Mouse (Mus musculus): Measurements from ENCODE around the gene Rpf2.

Gene Rpf2

DNA sequence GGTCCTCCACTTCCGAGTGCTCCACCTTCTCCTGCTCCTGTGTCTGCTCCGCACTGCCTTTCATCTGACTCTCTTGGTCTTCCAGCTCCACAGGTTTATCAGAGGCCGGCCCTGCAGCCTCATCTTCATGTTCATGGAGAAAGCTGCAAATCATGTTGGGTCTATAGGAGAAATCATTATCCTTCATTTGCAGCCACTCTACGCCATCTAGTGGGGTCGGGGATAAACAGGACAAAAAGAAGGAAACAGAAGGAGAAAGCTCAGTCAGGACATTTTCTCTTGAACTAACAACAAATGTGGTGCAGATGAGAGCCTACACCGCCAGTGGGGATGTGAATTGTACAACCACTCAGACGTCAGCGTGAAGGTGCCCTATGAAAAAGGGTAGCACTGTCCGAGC lies 2.8 kb upstream of the Rpf2 start:
- DNase-seq (ENCODE audit: low read depth, low spot score), result no peak

GRCm38 (mm10) chr10:40247166-40247716 lies 405 bp upstream of the Rpf2 start:
- DNase-seq (ENCODE audit: low read depth, low spot score), result no peak

DNA sequence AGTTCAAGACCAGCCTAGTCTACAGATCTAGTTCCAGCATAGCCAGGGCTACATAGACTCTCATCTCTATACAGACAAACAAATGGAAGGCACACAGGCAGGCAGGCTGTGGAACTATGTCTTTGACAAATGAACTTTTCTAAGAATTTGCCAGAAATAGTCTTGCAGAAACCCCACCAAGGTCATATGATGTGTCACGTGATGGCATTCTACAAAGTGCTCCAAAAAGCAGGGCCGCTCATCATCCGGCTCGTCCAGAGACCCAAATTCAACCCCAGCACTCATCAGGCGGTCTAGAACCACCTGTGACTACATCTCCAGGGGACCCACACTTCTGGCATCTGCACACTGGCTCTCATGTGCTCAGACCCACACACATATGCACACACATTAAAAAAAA lies 9.0 kb downstream of the Rpf2 start:
- DNase-seq (ENCODE audit: low read depth, low spot score), result no peak

- no peak for DNase-seq (ENCODE audit: low read depth, low spot score)
Measured at GRCm38 (mm10) chr10:40233241-40233640, 13.6 kb downstream of the Rpf2 start.

- DNase-seq (ENCODE audit: low read depth, low spot score), result no peak
Measured at GRCm38 (mm10) chr10:40232442-40232841, 14.4 kb downstream of the Rpf2 start.

DNA sequence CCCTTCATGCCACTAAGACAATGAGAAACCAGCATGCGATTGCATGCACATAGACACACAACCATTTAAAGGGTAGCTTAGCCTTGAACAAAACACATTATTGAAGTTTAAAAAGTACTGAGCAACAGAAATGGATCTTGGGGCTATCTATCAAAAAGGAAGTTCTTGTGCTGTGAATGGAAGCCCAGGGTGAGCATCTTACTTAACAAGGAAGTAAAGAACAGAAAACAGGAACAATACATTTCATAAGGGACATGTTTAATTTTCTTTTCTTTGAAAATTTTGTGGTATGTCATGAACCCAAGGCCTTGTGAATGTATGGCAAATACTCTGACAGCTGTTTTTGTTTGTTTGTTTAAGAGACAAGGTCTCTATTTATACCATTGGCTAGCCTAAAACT lies 17.1 kb downstream of the Rpf2 start:
- no peak for DNase-seq (ENCODE audit: low read depth, low spot score)

DNA sequence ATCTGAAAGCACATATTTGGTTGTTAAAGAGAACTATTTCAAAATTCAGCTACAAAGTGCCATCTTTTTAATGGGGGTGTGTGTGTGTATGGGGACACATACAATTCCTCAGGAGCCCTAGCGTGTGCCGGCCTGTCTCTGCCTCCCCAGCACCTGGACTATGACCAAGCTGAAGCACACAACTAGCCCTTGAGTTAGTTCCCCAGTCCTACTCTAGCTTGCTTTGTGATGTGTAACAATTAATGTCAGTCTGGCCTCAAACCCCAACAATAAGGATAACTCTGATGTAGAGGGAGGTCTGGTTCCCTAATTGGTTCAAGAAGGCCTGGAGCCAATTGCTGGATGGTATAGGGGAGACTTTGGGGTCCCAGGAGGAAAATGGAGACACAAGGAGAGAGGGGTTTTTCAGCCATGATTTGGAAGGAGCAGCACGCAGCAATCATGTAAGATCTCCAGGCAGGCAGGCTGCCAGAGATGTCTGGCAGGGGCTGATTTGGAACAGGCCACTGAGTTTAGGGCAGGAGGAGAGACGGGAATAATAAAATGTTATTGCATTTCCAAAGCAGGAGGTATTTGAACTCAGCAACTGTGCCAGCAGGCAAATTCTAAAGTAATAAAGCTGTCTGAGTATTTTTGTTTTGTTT lies 19.1 kb downstream of the Rpf2 start:
- DNase-seq (ENCODE audit: low read depth, low spot score), result no peak

DNA sequence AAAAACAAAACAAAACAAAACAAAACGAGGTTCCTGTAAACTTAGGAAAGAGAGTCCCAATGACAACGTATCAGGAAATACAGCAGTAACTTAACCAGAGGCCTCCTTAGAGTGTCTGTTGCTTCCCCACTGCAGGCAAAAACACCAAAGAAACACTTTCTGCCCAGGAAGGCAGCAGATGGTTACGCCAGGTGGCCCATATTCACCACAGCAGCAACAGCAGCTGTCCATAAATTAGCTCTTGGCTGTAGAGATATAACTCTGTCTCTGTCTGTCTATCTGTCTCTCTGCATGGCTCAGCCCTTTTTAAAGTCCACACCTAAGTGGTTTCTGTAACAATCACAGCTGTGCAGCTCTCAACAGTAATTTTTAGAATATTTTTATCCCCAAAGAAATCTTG lies 28.0 kb downstream of the Rpf2 start:
- no peak for DNase-seq (ENCODE audit: low read depth, low spot score)

- peak; percentile 92 for DNase-seq (ENCODE audit: low read depth, low spot score)
Measured at GRCm38 (mm10) chr10:40212443-40213169, 34.2 kb downstream of the Rpf2 start.

GRCm38 (mm10) chr10:40195001-40195400 lies 51.8 kb downstream of the Rpf2 start:
- DNase-seq (ENCODE audit: low read depth, low spot score), result no peak

DNA sequence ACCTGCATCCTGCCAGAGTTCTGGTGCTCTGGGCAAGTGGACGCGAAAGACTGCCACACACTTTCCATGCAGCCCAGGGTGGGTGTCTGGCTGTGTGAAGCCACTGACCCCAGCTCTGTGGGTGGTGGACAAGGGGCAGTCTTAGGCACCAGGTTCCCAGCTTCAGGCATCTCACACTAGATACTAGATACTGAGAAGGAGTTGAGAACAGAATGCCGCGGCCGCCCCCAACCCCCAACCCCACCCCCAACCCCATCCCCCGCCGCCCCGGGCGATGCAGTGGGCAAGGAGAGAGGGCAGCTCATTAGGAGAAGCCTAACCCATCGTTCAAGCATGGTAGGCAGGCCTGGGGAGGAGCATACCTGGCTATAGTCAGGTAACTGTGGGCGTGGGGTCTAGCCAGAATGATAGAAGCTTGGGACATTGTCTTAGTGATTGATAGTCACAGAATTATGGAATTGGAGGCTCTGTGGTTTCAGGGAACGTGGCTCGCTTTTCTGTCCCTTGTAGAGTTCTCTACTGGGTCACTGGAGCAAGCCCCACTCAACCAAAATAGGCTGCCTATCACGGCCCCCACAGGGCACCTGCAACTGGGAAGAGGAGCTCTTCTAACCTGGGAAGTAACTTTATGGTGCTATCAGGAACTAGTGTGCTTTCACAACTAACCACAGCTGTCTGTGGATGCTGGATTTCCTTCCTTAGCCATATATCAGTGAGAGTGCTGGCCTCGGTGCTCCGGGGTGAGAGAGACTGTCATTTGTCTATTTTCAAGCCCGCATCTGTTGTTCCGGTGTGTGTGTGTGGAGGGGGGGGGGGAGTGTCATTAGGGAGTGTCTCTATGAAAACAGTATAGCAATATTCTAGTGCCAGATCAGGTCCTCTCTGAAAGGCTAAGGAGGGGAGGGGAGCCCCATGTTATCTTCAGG lies 54.6 kb downstream of the Rpf2 start:
- DNase-seq (ENCODE audit: low read depth, low spot score), result no peak

GRCm38 (mm10) chr10:40191338-40191979 lies 55.4 kb downstream of the Rpf2 start:
- peak; percentile 64 for DNase-seq (ENCODE audit: low read depth, low spot score)

GRCm38 (mm10) chr10:40190871-40191270 lies 56.0 kb downstream of the Rpf2 start:
- no peak for DNase-seq (ENCODE audit: low read depth, low spot score)

GRCm38 (mm10) chr10:40189689-40190088 lies 57.1 kb downstream of the Rpf2 start:
- DNase-seq (ENCODE audit: low read depth, low spot score), result no peak

- no peak for DNase-seq (ENCODE audit: low read depth, low spot score)
Measured at GRCm38 (mm10) chr10:40188831-40189230, 58.0 kb downstream of the Rpf2 start.

GRCm38 (mm10) chr10:40185956-40186355 lies 60.9 kb downstream of the Rpf2 start:
- no peak for DNase-seq (ENCODE audit: low read depth, low spot score)

GRCm38 (mm10) chr10:40180011-40180410 lies 66.8 kb downstream of the Rpf2 start:
- DNase-seq (ENCODE audit: low read depth, low spot score), result no peak

DNA sequence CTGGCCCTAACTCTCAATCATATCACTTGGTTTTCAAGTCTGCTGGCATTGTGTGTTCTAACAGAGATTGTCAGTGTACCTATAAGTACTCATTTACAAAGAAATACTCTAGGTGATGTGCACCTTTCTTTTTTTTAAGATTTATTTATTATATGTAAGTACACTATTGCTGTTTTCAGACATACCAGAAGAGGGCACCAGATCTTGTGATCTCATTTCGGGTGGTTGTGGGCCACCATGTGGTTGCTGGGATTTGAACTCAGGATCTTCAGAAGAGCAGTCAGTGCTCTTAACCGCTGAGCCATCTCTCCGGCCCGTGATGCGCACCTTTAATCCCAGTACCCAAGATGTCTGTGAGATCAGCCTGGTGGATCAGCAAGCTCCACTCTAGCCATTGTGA lies 67.7 kb downstream of the Rpf2 start:
- DNase-seq (ENCODE audit: low read depth, low spot score), result no peak

- no peak for DNase-seq (ENCODE audit: low read depth, low spot score)
Measured at GRCm38 (mm10) chr10:40177323-40177962, 69.4 kb downstream of the Rpf2 start.

Data from forelimb bud, embryonic 11.5 days (tissue).